Mouse (Mus musculus): ENCODE measurements around the gene Nlgn1.
"Not testable (repeated sequence)": the region's sequence is repeated elsewhere in the genome, so short reads cannot be mapped to it uniquely, and the experiment has no call there.

The Nlgn1 gene

DNA sequence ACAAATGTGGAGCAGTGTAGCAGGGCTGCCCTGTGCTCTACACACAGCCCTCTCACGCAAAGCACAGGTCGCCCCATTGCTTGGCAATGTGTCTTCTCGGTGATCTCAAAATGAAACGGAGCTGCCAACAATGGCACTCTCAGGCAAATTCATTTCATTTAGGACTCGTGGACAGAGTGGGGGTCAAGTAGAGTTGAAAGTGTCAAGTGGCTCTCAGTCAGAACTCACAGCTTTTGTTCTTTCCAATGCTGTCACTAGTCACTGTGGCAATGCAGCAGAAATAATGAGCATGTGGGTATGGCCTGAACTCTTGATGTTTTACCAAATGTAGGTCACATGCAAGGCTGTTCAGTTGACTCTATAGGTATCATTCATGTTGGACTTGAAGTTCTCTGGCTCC is 756.7 kb downstream of the Nlgn1 start:
- no peak for DNase-seq

DNA sequence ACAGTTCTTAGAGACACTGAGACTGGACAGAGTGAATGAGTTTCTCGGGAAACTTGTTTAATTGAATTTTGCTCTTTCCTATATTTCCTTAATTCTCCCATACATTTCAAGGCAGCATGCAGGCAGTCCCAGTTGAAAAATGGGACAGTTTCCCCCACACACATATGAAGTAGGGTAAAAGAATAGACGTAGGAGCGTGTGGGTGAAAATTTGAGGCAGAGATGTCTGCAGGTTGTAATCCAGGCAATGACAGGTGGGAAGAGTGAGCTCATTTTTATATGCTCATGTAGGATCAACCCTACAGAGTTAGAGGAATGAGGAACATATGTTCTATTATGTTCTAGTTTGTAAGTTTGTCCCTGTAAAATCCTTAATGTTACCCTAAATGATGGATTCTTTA is 757.4 kb downstream of the Nlgn1 start:
- no peak for DNase-seq

DNA sequence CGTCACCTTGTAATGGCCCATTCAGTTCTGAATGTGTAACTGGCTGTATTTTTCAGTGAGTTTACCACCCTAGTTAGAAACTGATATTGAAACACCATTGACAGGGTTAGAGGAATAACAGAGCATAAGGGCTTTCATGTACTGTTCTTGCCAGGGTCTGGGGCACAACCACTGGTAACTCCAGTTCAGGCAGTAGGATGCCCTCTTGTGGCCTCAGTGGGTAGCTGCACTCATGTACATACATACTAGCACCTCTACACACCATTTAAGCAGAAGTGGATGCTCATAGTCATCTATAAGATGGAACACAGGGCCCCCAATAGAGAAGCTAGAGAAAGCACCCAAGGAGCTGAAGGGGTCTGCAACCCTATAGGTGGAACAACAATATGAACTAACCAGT is 773.7 kb downstream of the Nlgn1 start:
- DNase-seq: not testable (repeated sequence)

DNA sequence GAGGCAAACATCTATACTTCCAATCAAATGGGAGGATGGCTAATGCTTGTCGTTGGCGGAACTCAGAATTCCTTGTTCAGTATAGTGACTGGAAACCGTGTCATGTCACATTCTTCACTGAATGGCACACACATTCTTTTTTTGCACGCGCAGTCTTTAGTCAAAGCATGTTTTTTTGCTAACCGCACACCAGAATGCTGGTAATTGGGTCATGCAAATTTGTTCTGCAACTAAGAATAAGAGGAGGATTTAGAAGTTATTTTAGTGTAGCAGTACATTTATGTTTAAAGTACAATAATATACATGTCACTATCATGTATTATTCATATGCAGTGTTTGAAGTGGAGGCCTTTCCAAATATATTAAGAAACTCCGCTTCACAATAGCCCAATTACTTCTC is 783.2 kb downstream of the Nlgn1 start:
- DNase-seq: not testable (repeated sequence)

DNA sequence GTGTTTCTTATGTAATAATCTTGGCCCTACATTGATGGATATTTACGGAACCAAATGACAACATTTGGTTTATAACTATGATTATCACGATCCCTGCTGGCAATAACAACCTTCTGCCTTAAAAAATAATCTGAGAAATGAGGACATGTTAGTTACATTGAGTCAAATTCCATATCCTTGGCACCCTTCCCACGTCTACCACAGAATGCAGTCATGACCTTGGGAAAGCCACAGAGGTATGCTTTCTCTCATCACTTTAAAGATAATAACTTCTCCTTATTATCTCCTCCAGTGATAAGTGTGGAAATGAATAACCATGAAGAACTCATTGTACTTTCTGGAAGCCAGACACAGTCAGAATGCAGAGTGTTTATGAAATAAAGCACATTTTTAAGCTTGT is 808.0 kb downstream of the Nlgn1 start:
- not testable (repeated sequence) for DNase-seq

DNA sequence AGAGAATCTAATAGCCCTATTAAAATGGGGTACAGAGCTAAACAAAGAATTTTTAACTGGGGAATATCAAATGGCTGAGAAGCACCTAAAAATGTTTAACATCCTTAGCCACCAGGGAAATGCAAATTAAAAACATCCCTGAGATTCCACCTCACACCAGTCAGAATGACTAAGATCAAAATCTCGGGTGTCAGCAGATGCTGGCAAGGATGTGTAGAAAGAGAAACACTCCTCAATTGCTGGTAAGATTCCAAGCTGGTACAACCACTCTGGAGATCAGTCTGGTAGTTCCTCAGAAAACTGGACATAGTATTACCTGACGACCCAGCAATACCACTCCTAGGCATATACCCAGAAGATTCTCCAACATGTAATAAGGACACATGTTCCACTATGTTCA is 869.2 kb downstream of the Nlgn1 start:
- no peak for DNase-seq

DNA sequence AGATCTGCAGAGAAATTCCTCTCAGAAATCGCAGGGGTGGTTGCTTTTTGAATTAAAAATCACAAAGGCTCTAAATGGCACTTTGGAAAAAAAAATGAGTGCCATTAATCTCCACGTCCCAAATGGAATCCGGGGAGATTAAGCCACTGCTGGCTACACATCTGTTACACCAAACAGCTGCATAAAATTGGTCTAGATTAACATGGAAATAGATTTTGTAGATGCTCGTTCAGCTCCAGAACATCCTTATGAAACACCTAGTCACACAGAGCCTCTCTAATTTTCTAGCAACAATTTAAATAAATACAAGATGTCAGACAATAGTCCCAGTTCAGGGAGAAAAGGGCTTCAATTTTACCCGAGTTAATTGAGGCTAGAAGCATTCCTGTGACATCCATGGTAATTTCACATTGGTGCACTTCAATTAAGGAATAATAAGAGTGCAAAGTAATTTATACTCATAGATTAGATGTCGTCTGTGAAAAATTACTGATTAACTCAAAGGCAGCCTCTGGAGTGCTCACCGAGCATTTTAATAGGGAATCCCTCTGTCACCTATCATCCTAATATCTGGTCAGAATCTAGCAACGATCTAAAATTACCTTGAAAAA is 875.9 kb downstream of the Nlgn1 start:
- no peak for DNase-seq

DNA sequence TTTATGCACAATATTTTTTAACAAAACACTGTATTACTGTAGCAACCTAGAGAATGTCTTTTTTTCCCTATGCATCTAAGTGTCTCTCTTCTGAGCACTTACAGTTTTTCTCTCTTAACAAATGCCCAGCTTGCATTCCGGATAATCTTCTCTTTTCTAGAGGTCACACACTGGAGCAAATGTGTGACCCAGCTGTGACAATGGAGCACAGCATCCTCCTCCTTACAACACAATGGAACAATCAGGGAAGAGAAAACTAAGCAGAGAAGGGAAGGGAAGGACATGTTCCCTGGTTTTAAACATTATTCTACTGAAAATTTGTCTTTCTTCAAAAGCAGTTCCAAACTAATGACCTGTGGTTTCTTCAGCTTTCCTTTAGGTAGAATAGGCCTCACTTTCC is 879.9 kb downstream of the Nlgn1 start:
- DNase-seq: no peak

DNA sequence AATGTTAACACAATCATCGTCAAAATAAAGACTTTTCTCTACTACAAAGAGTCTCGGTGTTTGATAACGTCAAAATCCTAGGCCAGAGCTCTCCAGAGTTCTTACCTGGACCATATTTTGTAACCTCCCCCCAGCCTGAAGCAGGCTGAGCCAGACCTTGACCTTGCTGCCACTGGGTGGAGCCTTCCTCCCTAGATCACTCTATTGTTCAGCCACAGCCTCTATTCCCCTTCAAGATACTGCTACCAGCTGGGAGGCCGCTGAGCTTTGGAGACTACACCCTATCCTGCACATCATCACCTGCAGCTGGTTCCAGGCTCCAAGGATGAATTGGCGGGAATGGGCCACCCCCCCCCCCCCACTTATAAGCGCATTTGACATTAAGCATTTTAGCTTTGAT is 881.8 kb downstream of the Nlgn1 start:
- no peak for DNase-seq

DNA sequence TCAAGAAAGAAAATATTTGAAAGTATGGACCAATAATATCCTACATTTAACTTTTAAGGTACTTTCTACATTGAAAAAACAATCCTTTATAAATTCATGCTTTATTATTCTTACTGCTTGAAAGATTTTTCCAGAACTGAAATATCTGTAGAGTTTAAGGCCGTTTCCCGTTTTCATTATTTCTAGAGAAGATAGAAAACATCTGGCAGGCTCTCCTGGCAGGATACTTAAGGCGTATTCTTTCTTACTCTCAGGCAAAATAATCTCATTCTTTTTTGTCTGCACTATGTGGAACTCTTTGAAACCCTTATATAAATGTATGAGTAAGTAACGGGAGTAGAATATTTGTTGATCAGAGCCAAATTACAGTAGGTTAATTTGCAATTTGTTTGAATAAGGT is 882.9 kb downstream of the Nlgn1 start:
- DNase-seq: no peak

DNA sequence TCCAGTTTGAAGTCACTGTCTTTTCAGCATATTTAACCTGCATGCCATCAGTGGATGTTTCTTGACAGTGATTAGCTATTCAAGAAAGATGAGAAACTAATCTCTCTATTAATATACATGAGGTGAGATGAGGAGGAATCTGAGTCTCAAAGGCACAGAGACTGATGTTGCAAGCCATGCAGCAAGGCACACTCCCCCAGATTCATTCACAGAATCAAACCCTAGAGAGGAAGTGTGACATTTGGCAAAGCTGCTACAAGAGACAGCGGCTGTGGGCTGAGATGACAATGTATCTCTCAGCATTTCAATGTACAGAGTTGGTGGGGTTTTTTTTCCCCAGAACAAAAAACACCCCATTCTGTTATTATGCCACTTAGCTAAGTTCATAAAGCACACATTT is 885.1 kb downstream of the Nlgn1 start:
- no peak for DNase-seq

DNA sequence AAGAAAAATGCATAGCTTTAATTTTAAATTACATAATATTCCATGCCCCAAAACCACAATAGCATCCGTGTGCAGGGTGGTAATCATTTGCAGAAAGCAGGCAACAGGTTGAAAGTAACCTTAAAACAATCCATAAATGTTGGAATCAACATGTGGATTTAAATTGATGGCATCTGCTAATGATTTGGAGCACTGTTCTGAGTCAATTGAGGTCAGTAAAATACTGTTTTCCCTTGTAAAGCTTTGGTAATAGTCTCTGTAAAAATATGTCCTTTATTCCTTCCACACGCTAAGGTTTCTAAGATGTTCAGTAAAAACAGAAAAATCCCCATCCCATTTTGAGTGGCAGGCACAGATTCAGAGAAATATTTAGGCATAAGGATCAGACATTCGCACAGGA is 888.6 kb downstream of the Nlgn1 start:
- DNase-seq: no peak

DNA sequence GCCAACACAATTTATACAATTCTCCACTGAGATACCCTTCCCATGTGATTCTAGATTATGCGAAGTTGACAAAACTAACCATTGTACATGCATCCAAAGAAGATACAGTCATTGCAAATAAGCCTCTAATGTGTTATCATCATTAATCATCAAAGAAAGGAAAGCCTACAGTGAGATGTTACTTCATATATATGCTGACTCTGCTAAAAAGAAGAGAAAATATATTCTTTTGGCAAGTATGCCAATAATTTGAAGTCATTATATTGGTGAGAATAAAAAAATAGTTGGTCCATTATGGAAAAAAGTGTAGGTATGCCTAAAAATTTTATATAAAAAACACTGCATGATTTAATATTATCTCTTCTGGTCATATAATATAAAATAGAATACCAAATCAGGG is 889.6 kb downstream of the Nlgn1 start:
- no peak for DNase-seq

DNA sequence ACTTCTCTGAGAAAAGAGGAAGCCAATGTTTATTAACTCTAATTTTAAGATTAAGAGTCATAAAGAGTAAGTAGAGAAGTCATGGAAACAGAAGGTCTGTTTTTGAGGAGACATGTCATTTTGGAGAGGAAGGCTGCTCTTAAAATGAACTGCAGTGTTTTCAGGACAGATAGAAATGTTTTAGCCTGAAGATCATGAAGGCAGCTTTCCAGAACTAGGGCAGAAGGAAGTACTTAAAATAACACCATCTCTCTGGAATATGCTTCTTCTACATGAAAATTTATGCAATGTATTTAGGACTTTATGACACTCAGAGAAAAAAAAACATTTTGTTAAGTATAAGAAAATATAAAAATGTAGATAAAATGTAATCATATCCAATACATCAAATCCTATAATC is 905.3 kb downstream of the Nlgn1 start:
- no peak for DNase-seq

DNA sequence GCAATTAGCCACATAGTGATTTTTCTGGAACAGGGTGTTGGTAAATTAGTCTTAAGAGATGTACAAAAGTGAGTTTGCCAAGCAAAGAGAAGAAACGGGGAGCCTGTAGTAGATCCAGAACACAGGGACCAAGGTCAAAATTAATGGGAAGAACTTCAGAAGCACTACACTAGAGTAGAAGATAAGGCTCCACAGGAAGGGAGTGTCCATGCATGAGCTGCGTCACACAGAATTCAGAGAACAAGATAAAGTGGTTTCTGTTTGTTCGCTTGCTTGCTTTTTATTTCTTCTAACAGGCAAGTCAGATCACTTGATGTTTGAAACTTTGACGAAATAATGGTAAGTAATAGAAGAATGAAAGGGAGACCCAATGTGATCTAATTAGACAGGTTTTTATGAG is 920.3 kb downstream of the Nlgn1 start:
- DNase-seq: no peak
